Mouse (Mus musculus): ENCODE measurements at regions not wholly inside any gene's neighbourhood (a gene's known extent, or its start where the extent isn't known, plus 50 kb on each side); places are given as distances from the start of the nearest gene placed in this dataset.

- no peak overlapping the region for H3K27ac ChIP-seq (replicated peaks)
Observed at GRCm38 (mm10) chr8:6813816-6814215, 1708.7 kb upstream of the Slc10a2 start.

GRCm38 (mm10) chr8:6807116-6807515 lies 1702.0 kb upstream of the Slc10a2 start:
- WGBS: 48% methylated on average over 2 of the region's 2 CpGs
- no peak overlapping the region for H3K9ac ChIP-seq (replicated peaks)
- ATAC-seq (ENCODE audit: low FRiP score): no peak
- no peak overlapping the region for H3K4me2 ChIP-seq
- H3K36me3 ChIP-seq: no peaks in the 10 kb centered on the region
- no peaks in the 10 kb centered on the region for H3K27me3 ChIP-seq (replicated peaks)
- no peak overlapping the region for H3K4me3 ChIP-seq (replicated peaks)
- no peaks in the 10 kb centered on the region for H3K4me1 ChIP-seq
- H3K27ac ChIP-seq (replicated peaks): no peak overlapping the region
- no peaks in the 10 kb centered on the region for H3K9me3 ChIP-seq (replicated peaks)

More at GRCm38 (mm10) chr8:6813816-6814215, 1708.7 kb upstream of the Slc10a2 start:
- 79% methylated on average over 3 of the region's 3 CpGs for WGBS
- Histone ChIP-seq H3K9me3 (replicated peaks) (no peaks in the 10 kb centered on the region), H3K9ac (replicated peaks) (no peak overlapping the region), H3K4me1 (no peaks in the 10 kb centered on the region), H3K27me3 (replicated peaks) (no peaks in the 10 kb centered on the region), H3K36me3 (no peaks in the 10 kb centered on the region), H3K4me2 (no peak overlapping the region), H3K4me3 (replicated peaks) (no peak overlapping the region)
- no peak for ATAC-seq (ENCODE audit: low FRiP score)

GRCm38 (mm10) chr8:6803199-6803598 lies 1698.0 kb upstream of the Slc10a2 start:
- no peaks in the 10 kb centered on the region for H3K36me3 ChIP-seq
- no peak overlapping the region for H3K4me2 ChIP-seq
- no peak for ATAC-seq (ENCODE audit: low FRiP score)
- H3K9ac ChIP-seq (replicated peaks): no peak overlapping the region
- 90% methylated on average over 1 of the region's 1 CpGs for WGBS
- H3K4me1 ChIP-seq: no peaks in the 10 kb centered on the region
- no peak overlapping the region for H3K27ac ChIP-seq (replicated peaks)
- no peaks in the 10 kb centered on the region for H3K27me3 ChIP-seq (replicated peaks)
- H3K4me3 ChIP-seq (replicated peaks): no peak overlapping the region
- no peaks in the 10 kb centered on the region for H3K9me3 ChIP-seq (replicated peaks)

- ATAC-seq (ENCODE audit: low FRiP score): no peak
- Histone ChIP-seq H3K4me2 (no peak overlapping the region), H3K9me3 (replicated peaks) (no peaks in the 10 kb centered on the region), H3K4me1 (no peaks in the 10 kb centered on the region), H3K27me3 (replicated peaks) (no peaks in the 10 kb centered on the region), H3K36me3 (no peaks in the 10 kb centered on the region), H3K27ac (replicated peaks) (no peak overlapping the region), H3K4me3 (replicated peaks) (no peak overlapping the region), H3K9ac (replicated peaks) (no peak overlapping the region)
Observed at GRCm38 (mm10) chr8:6801076-6801475, 1695.9 kb upstream of the Slc10a2 start.

GRCm38 (mm10) chr8:6789096-6789495 lies 1683.9 kb upstream of the Slc10a2 start:
- no peak for ATAC-seq (ENCODE audit: low FRiP score)

GRCm38 (mm10) chr8:6780983-6781382 lies 1675.8 kb upstream of the Slc10a2 start:
- Histone ChIP-seq H3K9me3 (replicated peaks) (no peaks in the 10 kb centered on the region), H3K4me2 (no peak overlapping the region), H3K4me3 (replicated peaks) (no peak overlapping the region), H3K9ac (replicated peaks) (no peak overlapping the region), H3K4me1 (no peaks in the 10 kb centered on the region), H3K36me3 (no peaks in the 10 kb centered on the region), H3K27me3 (replicated peaks) (no peaks in the 10 kb centered on the region), H3K27ac (replicated peaks) (no peak overlapping the region)
- ATAC-seq (ENCODE audit: low FRiP score): no peak

More at GRCm38 (mm10) chr8:6789096-6789495, 1683.9 kb upstream of the Slc10a2 start:
- Histone ChIP-seq H3K4me3 (replicated peaks) (no peak overlapping the region), H3K9ac (replicated peaks) (no peak overlapping the region), H3K4me2 (no peak overlapping the region), H3K36me3 (no peaks in the 10 kb centered on the region), H3K27me3 (replicated peaks) (no peaks in the 10 kb centered on the region), H3K27ac (replicated peaks) (no peak overlapping the region), H3K4me1 (no peaks in the 10 kb centered on the region), H3K9me3 (replicated peaks) (no peaks in the 10 kb centered on the region)
- WGBS: 73% methylated on average over 1 of the region's 1 CpGs

- Histone ChIP-seq H3K36me3 (no peaks in the 10 kb centered on the region), H3K4me1 (no peaks in the 10 kb centered on the region), H3K9ac (replicated peaks) (no peak overlapping the region), H3K9me3 (replicated peaks) (no peaks in the 10 kb centered on the region), H3K27me3 (replicated peaks) (no peaks in the 10 kb centered on the region), H3K4me3 (replicated peaks) (no peak overlapping the region), H3K4me2 (no peak overlapping the region), H3K27ac (replicated peaks) (no peak overlapping the region)
- 88% methylated on average over 3 of the region's 3 CpGs for WGBS
- ATAC-seq (ENCODE audit: low FRiP score): no peak
Observed at GRCm38 (mm10) chr8:6775103-6775502, 1670.0 kb upstream of the Slc10a2 start.

- Histone ChIP-seq H3K36me3 (no peaks in the 10 kb centered on the region), H3K4me3 (replicated peaks) (no peak overlapping the region), H3K9me3 (replicated peaks) (no peaks in the 10 kb centered on the region), H3K4me1 (no peaks in the 10 kb centered on the region), H3K9ac (replicated peaks) (no peak overlapping the region), H3K27ac (replicated peaks) (no peak overlapping the region), H3K4me2 (no peak overlapping the region), H3K27me3 (replicated peaks) (no peaks in the 10 kb centered on the region)
- no peak for ATAC-seq (ENCODE audit: low FRiP score)
- 8% methylated on average over 3 of the region's 3 CpGs for WGBS
Observed at GRCm38 (mm10) chr8:6729571-6729970, 1624.4 kb upstream of the Slc10a2 start.

- H3K9me3 ChIP-seq (replicated peaks): no peaks in the 10 kb centered on the region
- no peak overlapping the region for H3K27ac ChIP-seq (replicated peaks)
- no peaks in the 10 kb centered on the region for H3K27me3 ChIP-seq (replicated peaks)
- ATAC-seq (ENCODE audit: low FRiP score): no peak
- no peak overlapping the region for H3K9ac ChIP-seq (replicated peaks)
- WGBS: 67% methylated on average over 3 of the region's 3 CpGs
- no peaks in the 10 kb centered on the region for H3K36me3 ChIP-seq
- no peak overlapping the region for H3K4me3 ChIP-seq (replicated peaks)
- no peak overlapping the region for H3K4me2 ChIP-seq
- H3K4me1 ChIP-seq: no peaks in the 10 kb centered on the region
Observed at GRCm38 (mm10) chr8:6708886-6709449, 1603.8 kb upstream of the Slc10a2 start.

GRCm38 (mm10) chr8:6688595-6688994 lies 1583.4 kb upstream of the Slc10a2 start:
- no peak overlapping the region for H3K27ac ChIP-seq (replicated peaks)
- no peak for ATAC-seq (ENCODE audit: low FRiP score)

GRCm38 (mm10) chr8:6658860-6659259 lies 1553.7 kb upstream of the Slc10a2 start:
- no peaks in the 10 kb centered on the region for H3K27me3 ChIP-seq (replicated peaks)
- 91% methylated on average over 1 of the region's 1 CpGs for WGBS

More at GRCm38 (mm10) chr8:6688595-6688994, 1583.4 kb upstream of the Slc10a2 start:
- 83% methylated on average over 4 of the region's 4 CpGs for WGBS
- no peak overlapping the region for H3K4me2 ChIP-seq
- H3K4me3 ChIP-seq (replicated peaks): no peak overlapping the region
- no peaks in the 10 kb centered on the region for H3K27me3 ChIP-seq (replicated peaks)
- no peak overlapping the region for H3K9ac ChIP-seq (replicated peaks)
- H3K36me3 ChIP-seq: no peaks in the 10 kb centered on the region
- H3K4me1 ChIP-seq: no peaks in the 10 kb centered on the region
- H3K9me3 ChIP-seq (replicated peaks): no peaks in the 10 kb centered on the region

GRCm38 (mm10) chr8:6657451-6657990 lies 1552.4 kb upstream of the Slc10a2 start:
- ATAC-seq (ENCODE audit: low FRiP score): no peak
- H3K4me1 ChIP-seq: no peaks in the 10 kb centered on the region
- 60% methylated on average over 3 of the region's 3 CpGs for WGBS

More at GRCm38 (mm10) chr8:6658860-6659259, 1553.7 kb upstream of the Slc10a2 start:
- H3K4me3 ChIP-seq (replicated peaks): no peak overlapping the region
- no peaks in the 10 kb centered on the region for H3K4me1 ChIP-seq
- H3K36me3 ChIP-seq: no peaks in the 10 kb centered on the region
- no peak overlapping the region for H3K9ac ChIP-seq (replicated peaks)
- no peak overlapping the region for H3K27ac ChIP-seq (replicated peaks)
- H3K4me2 ChIP-seq: no peak overlapping the region
- ATAC-seq (ENCODE audit: low FRiP score): no peak
- no peaks in the 10 kb centered on the region for H3K9me3 ChIP-seq (replicated peaks)

More at GRCm38 (mm10) chr8:6657451-6657990, 1552.4 kb upstream of the Slc10a2 start:
- H3K36me3 ChIP-seq: no peaks in the 10 kb centered on the region
- no peaks in the 10 kb centered on the region for H3K9me3 ChIP-seq (replicated peaks)
- no peak overlapping the region for H3K9ac ChIP-seq (replicated peaks)
- no peak overlapping the region for H3K27ac ChIP-seq (replicated peaks)
- H3K27me3 ChIP-seq (replicated peaks): no peaks in the 10 kb centered on the region
- H3K4me2 ChIP-seq: no peak overlapping the region
- no peak overlapping the region for H3K4me3 ChIP-seq (replicated peaks)
